In the genomic region with DNA sequence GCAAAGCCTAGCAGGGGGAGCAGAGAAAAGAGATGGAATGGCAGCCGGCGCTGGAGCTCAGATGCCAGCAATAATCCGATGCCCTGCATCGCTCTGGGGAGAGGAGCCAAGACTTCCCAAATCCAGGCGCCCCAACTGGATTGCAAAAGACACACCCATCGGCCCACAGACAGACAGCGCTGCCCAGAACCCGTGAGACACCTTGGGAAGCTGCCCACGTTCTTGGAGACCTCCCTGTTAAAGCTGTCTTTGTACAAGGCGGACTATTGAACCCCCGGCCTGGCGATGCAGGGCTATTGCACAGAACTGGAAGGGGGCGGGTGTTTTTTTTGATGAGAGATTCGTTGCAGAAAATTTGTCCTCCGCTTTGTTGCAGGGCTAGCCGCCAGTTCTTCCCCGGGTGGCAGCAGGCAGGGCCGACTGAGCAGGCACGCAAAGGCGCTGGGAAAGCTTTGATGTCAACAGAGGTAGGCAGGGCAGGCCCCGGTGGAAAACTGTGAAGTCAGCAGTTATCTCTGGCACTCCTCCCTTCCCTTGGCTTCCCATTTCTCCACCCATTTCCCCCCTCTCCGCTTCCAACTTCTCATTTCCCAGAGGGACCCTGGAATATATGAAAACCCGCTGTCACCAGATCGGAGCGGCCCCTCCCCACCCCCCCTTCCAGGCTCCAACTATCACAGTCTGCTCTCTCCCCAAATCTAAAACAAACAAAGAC, we compare ENCODE assay signal across 9 mouse cellular contexts. TPM values are rescaled to one million over a fixed set of nuclear protein-coding genes. Genes with fewer than 3 reads are reported as not detected.
DNase-seq lines count a peak whose midpoint lies in the region; ATAC-seq and TF ChIP-seq lines count a peak whose summit lies in the region.
"Had no signal": no experiment of that assay in that cellular context is flagged by ENCODE, and none has a peak within 500 bp of the region (broad histone marks: within the 10 kb centered on the region; RNA-seq: fewer than 3 reads in every experiment).

No protein-coding gene starts in this region.

- peak overlapping the region; percentile 46; the same call in 1 of the 2 replicates for H3K27ac ChIP-seq in forebrain, embryonic 14.5 days (ENCODE audit: low read depth, low read length)

- H3K9ac ChIP-seq in forebrain, embryonic 14.5 days (ENCODE audit: low read length) = peak overlapping the region; percentile 59

- peak; percentile 81 for ATAC-seq in forebrain, embryonic 14.5 days

- DNase-seq in cerebellum, adult 11 months = peak; percentile 12
- DNase-seq in forebrain, embryonic 14.5 days (ENCODE audit: low spot score) = peak; percentile 65
- DNase-seq in heart, postnatal 14 days = peak; percentile 61 to 64
- peak; percentile 53 to 75 for DNase-seq in layer of hippocampus, adult 18-20 months (ENCODE audit: low spot score in 2 of 2)
- DNase-seq in lung, adult 18-20 months = peak; percentile 52 to 55
- DNase-seq in ovary, adult 18-20 months (ENCODE audit: low spot score) = peak; percentile 40
- no peak for DNase-seq in natural killer cell, adult 2 months (ENCODE audit: low spot score in 2 of 2)

- peaks cover 28% of the 10 kb centered on the region for H3K4me1 ChIP-seq in E14TG2a.4 (replicated peaks; ENCODE audit: low read depth, low read length)
- peaks cover 8% of the 10 kb centered on the region; the same call in 1 of the 2 replicates for H3K4me1 ChIP-seq in forebrain, embryonic 14.5 days (ENCODE audit: control insufficient read depth, insufficient read depth, low read length)

- peak overlapping the region; percentile 60 for H3K4me3 ChIP-seq in E14TG2a.4 (replicated peaks; ENCODE audit: low read length)
- H3K4me3 ChIP-seq in forebrain, embryonic 14.5 days (ENCODE audit: low read depth, low read length) = peak overlapping the region; percentile 19

- WGBS in forebrain, embryonic 14.5 days = 12% methylated on average over 25 of the region's 25 CpGs

- H3K27me3 ChIP-seq in E14TG2a.4 (ENCODE audit: insufficient read depth, low read length) = peaks cover 33% of the 10 kb centered on the region
- no peaks in the 10 kb centered on the region for H3K27me3 ChIP-seq in forebrain, embryonic 14.5 days (replicated peaks; ENCODE audit: control insufficient read depth, insufficient read depth, low read length)

- intact Hi-C loops in heart, postnatal 14 days (cut with DNase I) = loop anchor here (5.0 kb wide), 1 partner anchor 45 kb away; no protein-coding TSS in a partner anchor

- peaks cover 7% of the 10 kb centered on the region for H3K9me3 ChIP-seq in E14TG2a.4 (ENCODE audit: low read length)
- H3K9me3 ChIP-seq in forebrain, embryonic 14.5 days (replicated peaks; ENCODE audit: control insufficient read depth, low read length) = no peaks in the 10 kb centered on the region
- H3K9me3 ChIP-seq: G1E had no signal

- peak overlapping the region; percentile 50 for H3K4me2 ChIP-seq in forebrain, embryonic 14.5 days (ENCODE audit: low read length)

- no peak for TF ChIP-seq CTCF in E14TG2a.4 (conservative IDR thresholded peaks at IDR 0.05; ENCODE audit: low read length)

- H3K36me3 ChIP-seq in E14TG2a.4 (ENCODE audit: insufficient read depth, low read length) = no peaks in the 10 kb centered on the region
- no peaks in the 10 kb centered on the region for H3K36me3 ChIP-seq in forebrain, embryonic 14.5 days (ENCODE audit: control insufficient read depth, insufficient read depth, low read length)
- H3K36me3 ChIP-seq: G1E had no signal

RNA-seq across cellular contexts. Expression of a gene that starts 28.0 kb away (rescaled TPM):
- 23.5 and 30.6 TPM in 2 replicates for polyA plus RNA-seq in forebrain, embryonic 14.5 days (2014; fragmentation: Nextera tagmentation; extraction: Ambion mirVana)
- total RNA-seq in heart, postnatal 14 days (2021) = 1 to 10 TPM; 8.3 TPM
- 10 to 100 TPM; 24.1 to 24.4 TPM for total RNA-seq in layer of hippocampus, adult 18-20 months (2021)

Comparison
In these comparisons a context has a peak if more than half of its experiments do, and no peak if none do; other contexts are left out.
1. DNase-seq: peak in cerebellum, adult 11 months (single experiment), forebrain, embryonic 14.5 days (single experiment), heart, postnatal 14 days (2 of 2), layer of hippocampus, adult 18-20 months (2 of 2), lung, adult 18-20 months (2 of 2) and ovary, adult 18-20 months (single experiment); none in natural killer cell, adult 2 months (0 of 2).